In genomic region chr13:95375554-95375914, GRCm38 (mm10) we compare ENCODE assay signal across 8 mouse cellular contexts. TPM values are rescaled to one million over a fixed set of nuclear protein-coding genes. Genes with fewer than 3 reads are reported as not detected.
A peak's percentile ranks its signal among the peaks of the same experiment; 100 is the strongest.
DNase-seq lines count a peak whose midpoint lies in the region; ATAC-seq and TF ChIP-seq lines count a peak whose summit lies in the region.

No protein-coding gene starts in this region.

- no peak for TF ChIP-seq CTCF in heart, adult 2 months (IDR thresholded peaks at IDR 0.05)
- TF ChIP-seq CTCF in E14TG2a.4 (conservative IDR thresholded peaks at IDR 0.05; ENCODE audit: low read length): no peak

- no peak for DNase-seq in heart, adult 2 months
- DNase-seq in heart, adult 8-10 months (ENCODE audit: low spot score): no peak
- no peak for DNase-seq in adrenal gland, adult 8-10 months
- DNase-seq in right cerebral cortex, postnatal 14 days: no peak
- no peak for DNase-seq in retina, embryonic 14.5 days (ENCODE audit: low spot score)

- H3K4me2 ChIP-seq in forebrain, embryonic 16.5 days (ENCODE audit: low read length): peak overlapping the region; percentile 64

- H3K9ac ChIP-seq in heart, adult 2 months (ENCODE audit: low read depth, low read length): peak overlapping the region; percentile 38; the same call in 1 of the 2 replicates
- H3K9ac ChIP-seq in forebrain, embryonic 16.5 days (replicated peaks; ENCODE audit: low read depth, low read length): peak overlapping the region; percentile 86

- no peak for TF ChIP-seq POLR2A in heart, adult 2 months (IDR thresholded peaks at IDR 0.05; ENCODE audit: insufficient read depth, low read depth, low read length)

- peak overlapping the region; percentile 85 for H3K27ac ChIP-seq in heart, adult 2 months
- peak overlapping the region; percentile 75 for H3K27ac ChIP-seq in forebrain, embryonic 16.5 days (ENCODE audit: low read length)
- peak overlapping the region; percentile 37 for H3K27ac ChIP-seq in macrophage

- peaks cover 7% of the 10 kb centered on the region for H3K4me1 ChIP-seq in heart, adult 2 months (ENCODE audit: control insufficient read depth, insufficient read depth, low read length)
- H3K4me1 ChIP-seq in E14TG2a.4 (replicated peaks; ENCODE audit: low read depth, low read length): peaks cover 27% of the 10 kb centered on the region
- peaks cover 16% of the 10 kb centered on the region for H3K4me1 ChIP-seq in forebrain, embryonic 16.5 days (replicated peaks; ENCODE audit: control insufficient read depth, insufficient read depth, low read length)

- H3K36me3 ChIP-seq in heart, adult 2 months (ENCODE audit: control insufficient read depth, insufficient read depth, low read length): peaks cover 5% of the 10 kb centered on the region
- H3K36me3 ChIP-seq in E14TG2a.4 (ENCODE audit: insufficient read depth, low read length) (peaks cover 15% of the 10 kb centered on the region), macrophage (ENCODE audit: inconsistent target) (peaks cover 8% of the 10 kb centered on the region)
- peaks cover 5% of the 10 kb centered on the region for H3K36me3 ChIP-seq in forebrain, embryonic 16.5 days (ENCODE audit: control insufficient read depth, insufficient read depth)

- H3K79me2 ChIP-seq in heart, adult 2 months (replicated peaks; ENCODE audit: control insufficient read depth, insufficient read depth, low read length): peaks cover 7% of the 10 kb centered on the region; the same call in 1 of the 2 replicates
- peaks cover 42% of the 10 kb centered on the region for H3K79me2 ChIP-seq in macrophage (ENCODE audit: inconsistent target)

- TF ChIP-seq EP300 in heart, adult 2 months (IDR thresholded peaks at IDR 0.05; ENCODE audit: insufficient read depth, low read depth, low read length): no peak

- peak overlapping the region; percentile 92 for H3K4me3 ChIP-seq in heart, adult 2 months
- H3K4me3 ChIP-seq in E14TG2a.4 (replicated peaks; ENCODE audit: low read length): peak overlapping the region; percentile 97
- peak overlapping the region; percentile 84 for H3K4me3 ChIP-seq in forebrain, embryonic 16.5 days (replicated peaks; ENCODE audit: low read length)
- H3K4me3 ChIP-seq in macrophage (ENCODE audit: inconsistent target): peak overlapping the region; percentile 29

- no peaks in the 10 kb centered on the region for H3K27me3 ChIP-seq in heart, adult 2 months (ENCODE audit: control insufficient read depth, insufficient read depth, low read length)
- no peaks in the 10 kb centered on the region for H3K27me3 ChIP-seq in E14TG2a.4 (ENCODE audit: insufficient read depth, low read length)
- no peaks in the 10 kb centered on the region for H3K27me3 ChIP-seq in forebrain, embryonic 16.5 days (replicated peaks; ENCODE audit: control insufficient read depth, insufficient read depth, low read length)

- peaks cover 12% of the 10 kb centered on the region for H3K9me3 ChIP-seq in E14TG2a.4 (ENCODE audit: low read length)
- H3K9me3 ChIP-seq in forebrain, embryonic 16.5 days (ENCODE audit: control insufficient read depth, low read length): no peaks in the 10 kb centered on the region

- 18% methylated on average over 6 of the region's 6 CpGs for WGBS in heart, adult 2 months
- WGBS in forebrain, embryonic 16.5 days: 26% methylated on average over 6 of the region's 6 CpGs
- WGBS in macrophage (ENCODE audit: missing documents): 30% methylated on average over 6 of the region's 6 CpGs

- peak; percentile 49 for ATAC-seq in forebrain, embryonic 16.5 days

- intact Hi-C loops in heart, adult 2 months (cut with DNase I): loop anchor here (10.0 kb wide), 1 partner anchor 289 kb away; no protein-coding TSS in a partner anchor

RNA-seq across cellular contexts. Expression of gene Aggf1, which starts 0.4 kb away (rescaled TPM):
- total RNA-seq in heart, adult 2 months (2021): 10 to 100 TPM; 21.8 to 24.1 TPM
- polyA plus RNA-seq in heart, adult 2 months (2012; rRNA removed): 9.3 and 13.9 TPM in 2 replicates
- total RNA-seq in heart, adult 8-10 months (2022): 10 to 100 TPM; 21.2 to 26.1 (median 23.6) TPM
- polyA plus RNA-seq in forebrain, embryonic 16.5 days (2015; fragmentation: Nextera tagmentation; extraction: Ambion mirVana): 42.3 and 47.3 TPM in 2 replicates
- total RNA-seq in macrophage (2018; cell fraction: chromatin; rRNA removed): 10 to 100 TPM; 19.0 to 55.7 (median 38.3) TPM
- total RNA-seq in macrophage (2018; cell fraction: cytosol; rRNA removed): 10 to 100 TPM; 25.6 to 43.1 (median 33.9) TPM
- total RNA-seq in macrophage (2018; cell fraction: nucleus; rRNA removed): 10 to 100 TPM; 26.2 to 49.3 (median 36.0) TPM
- polyA plus RNA-seq in macrophage (2018): 33.4 to 48.9 TPM (median 37.8 TPM) in 3 replicates
- 10 to 100 TPM; 37.8 to 43.1 (median 40.3) TPM for total RNA-seq in adrenal gland, adult 8-10 months (2022)

RNA-seq across cellular contexts. Expression of gene Zbed3, which starts 52.1 kb away (rescaled TPM):
- total RNA-seq in heart, adult 2 months (2021): 10 to 100 TPM; 14.6 to 15.4 TPM
- 21.0 and 26.6 TPM in 2 replicates for polyA plus RNA-seq in heart, adult 2 months (2012; rRNA removed)
- 10 to 100 TPM; 11.7 to 16.0 (median 14.4) TPM for total RNA-seq in heart, adult 8-10 months (2022)
- polyA plus RNA-seq in forebrain, embryonic 16.5 days (2015; fragmentation: Nextera tagmentation; extraction: Ambion mirVana): 35.5 and 39.0 TPM in 2 replicates
- 10 to 100 TPM in 9 of 26 experiments, 1 to 10 TPM in 15, under 1 TPM in 2; 0.46 to 21.1 (median 5.0) TPM for total RNA-seq in macrophage (2018; cell fraction: chromatin; rRNA removed)
- total RNA-seq in macrophage (2018; cell fraction: cytosol; rRNA removed): 10 to 100 TPM in 24 of 26 experiments, 1 to 10 TPM in 2; 4.9 to 24.6 (median 17.5) TPM
- 10 to 100 TPM in 11 of 26 experiments, 1 to 10 TPM in 15; 2.0 to 21.9 (median 7.8) TPM for total RNA-seq in macrophage (2018; cell fraction: nucleus; rRNA removed)
- 8.7 to 20.5 TPM (median 17.2 TPM) in 3 replicates for polyA plus RNA-seq in macrophage (2018)
- total RNA-seq in adrenal gland, adult 8-10 months (2022): 10 to 100 TPM; 19.6 to 30.0 (median 26.0) TPM

Comparison
In these comparisons a context has a peak if more than half of its experiments do, and no peak if none do; other contexts are left out.
1. H3K4me3 ChIP-seq: peak in every context shown above with its lines; median percentile 97 in E14TG2a.4; 92 in heart, adult 2 months; 84 in forebrain, embryonic 16.5 days; 29 in macrophage.